Mouse (Mus musculus): Measurements from ENCODE around the gene Cyp24a1.

DNA sequence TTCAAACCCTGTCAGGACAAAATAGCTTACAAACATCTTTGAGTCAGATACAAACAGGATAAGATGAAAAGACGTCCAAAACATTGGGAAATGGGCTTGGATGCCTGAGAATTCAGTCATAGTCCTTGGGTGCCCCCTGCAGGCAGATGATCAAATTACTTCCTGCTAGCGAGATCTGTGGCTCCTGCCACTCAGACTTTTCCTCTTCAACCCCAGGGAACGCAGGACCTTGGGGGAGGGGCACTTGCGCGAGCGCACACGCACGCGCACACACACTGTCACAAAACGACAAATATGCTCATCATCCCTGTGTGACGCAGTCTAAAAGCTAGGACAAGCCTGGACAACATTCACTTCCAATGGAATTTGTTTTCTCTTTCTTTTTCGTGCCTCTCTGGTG, 11.9 kb upstream of the Cyp24a1 start:
- peak; percentile 65 for TF ChIP-seq CTCF (IDR thresholded peaks at IDR 0.05; ENCODE audit: low read depth, low read length)
- TF ChIP-seq TAL1 (conservative IDR thresholded peaks at IDR 0.05; ENCODE audit: low read depth, low read length) = no peak
- TF ChIP-seq POLR2AphosphoS5 (IDR thresholded peaks at IDR 0.05; ENCODE audit: insufficient replicate concordance, low read depth, low read length) = no peak
- TF ChIP-seq GATA1 (IDR thresholded peaks at IDR 0.05; ENCODE audit: borderline replicate concordance, low read length) = no peak
- no peak for TF ChIP-seq GATA2 (IDR thresholded peaks at IDR 0.05; ENCODE audit: borderline replicate concordance, low read depth, low read length)
